Mouse (Mus musculus): ENCODE results near the gene Uba1.
A peak's percentile ranks its signal among the peaks of the same experiment; 100 is the strongest.

Uba1 gene

DNA sequence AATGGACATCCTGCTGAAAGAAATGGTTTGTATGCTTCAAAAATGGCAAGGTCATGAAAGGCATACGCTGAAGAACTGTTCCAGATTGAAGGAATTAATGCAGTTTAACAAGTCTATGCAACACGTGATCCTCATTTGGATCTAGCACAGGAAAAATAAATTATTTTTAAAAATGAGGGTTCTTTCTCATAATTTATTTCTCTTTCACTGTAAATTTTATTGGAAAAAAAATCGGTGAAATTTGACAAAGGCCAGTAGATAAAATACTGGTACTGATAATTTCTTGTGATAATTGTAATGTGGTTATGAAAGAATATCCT is 46.9 kb downstream of the Uba1 start:
- no peak for DNase-seq (ENCODE audit: inconsistent age in 2 of 2, low spot score in 1 of 2)

DNA sequence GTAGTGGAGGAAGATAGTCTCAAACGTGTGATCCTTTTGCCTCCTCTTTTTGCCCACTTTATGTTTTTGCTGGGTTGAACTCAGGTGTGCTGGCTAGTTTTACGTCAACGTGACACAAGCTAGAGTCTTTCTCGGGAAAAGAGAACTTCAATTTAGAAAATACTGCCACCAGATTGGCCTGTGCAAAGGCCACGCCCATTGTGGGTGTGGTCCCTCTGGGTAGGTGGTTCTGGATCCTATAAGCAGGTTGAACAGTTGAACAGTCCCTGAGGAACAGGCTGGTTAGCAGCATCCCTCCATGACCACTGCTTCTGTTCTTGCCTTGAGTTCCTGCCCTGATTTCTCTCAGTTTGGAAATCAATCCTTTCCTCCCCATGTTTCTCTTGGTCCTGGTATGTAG is 70.6 kb downstream of the Uba1 start:
- DNase-seq (ENCODE audit: inconsistent age in 2 of 2, low spot score in 1 of 2) = no peak

GRCm38 (mm10) chrX:20730048-20730447 is 71.9 kb downstream of the Uba1 start:
- DNase-seq (ENCODE audit: inconsistent age in 2 of 2, low spot score in 1 of 2) = peak; percentile 32 to 73
